Mouse (Mus musculus) neural tube, embryonic 14.5 days (tissue): ENCODE measurements at regions not wholly inside any gene's neighbourhood (a gene's known extent, or its start where the extent isn't known, plus 50 kb on each side); places are given as distances from the start of the nearest gene placed in this dataset.

Source experiments
- ATAC-seq: fragments of 200-750 bp; cut with Nextera tagmentation; 2 replicates; pipeline ENCODE4 v1.8.0; 2017; ENCODE audit warnings: low read depth, mild to moderate bottlenecking, moderate TSS enrichment, moderate library complexity
- H3K27ac ChIP-seq: fragments of 300-500 bp; sonication (generic); 2 replicates; pipeline ENCODE4 v1.5.1; 2014; ENCODE audit warnings: low read depth, mild to moderate bottlenecking, control low read depth, low read length, moderate library complexity, mixed read lengths
- H3K27me3 ChIP-seq: fragments of 300-500 bp; sonication (generic); 2 replicates; pipeline ENCODE4 v1.6.1; 2014; ENCODE audit warnings: low read length; ENCODE audit not compliant: control insufficient read depth, insufficient read depth
- H3K36me3 ChIP-seq: fragments of 300-500 bp; sonication (generic); 2 replicates; pipeline ENCODE4 v1.6.1; 2014; ENCODE audit warnings: low read length, mixed read lengths; ENCODE audit not compliant: control insufficient read depth, insufficient read depth
- H3K4me1 ChIP-seq: fragments of 300-500 bp; sonication (generic); 2 replicates; pipeline ENCODE4 v1.6.1; 2014; ENCODE audit warnings: low read length; ENCODE audit not compliant: control insufficient read depth, insufficient read depth
- H3K4me2 ChIP-seq: fragments of 300-500 bp; sonication (generic); 2 replicates; pipeline ENCODE4 v1.6.1; 2014; ENCODE audit warnings: mild to moderate bottlenecking, low read depth, low read length, control low read depth
- H3K4me3 ChIP-seq: fragments of 300-500 bp; sonication (generic); 2 replicates; pipeline ENCODE4 v1.5.1; 2014; ENCODE audit warnings: low read depth, low read length, control low read depth, mixed read lengths
- H3K9ac ChIP-seq: fragments of 300-500 bp; sonication (generic); replicated peaks from 2 replicates; pipeline ENCODE4 v1.6.1; 2014; ENCODE audit warnings: low read depth, mild to moderate bottlenecking, control low read depth, low read length, mixed read lengths
- H3K9me3 ChIP-seq: fragments of 300-500 bp; sonication (generic); 2 replicates; pipeline ENCODE4 v1.6.1; 2016; ENCODE audit warnings: low read length; ENCODE audit not compliant: control insufficient read depth
- WGBS: fragments of 180-500 bp; shearing (Covaris S2); extraction: QIAGEN DNeasy Blood & Tissue Kit; methylation state at CpG from one replicate; pipeline ENCODE4 v1.1.7; 2014; 5-methylcytosine and 5-hydroxymethylcytosine counted together

DNA sequence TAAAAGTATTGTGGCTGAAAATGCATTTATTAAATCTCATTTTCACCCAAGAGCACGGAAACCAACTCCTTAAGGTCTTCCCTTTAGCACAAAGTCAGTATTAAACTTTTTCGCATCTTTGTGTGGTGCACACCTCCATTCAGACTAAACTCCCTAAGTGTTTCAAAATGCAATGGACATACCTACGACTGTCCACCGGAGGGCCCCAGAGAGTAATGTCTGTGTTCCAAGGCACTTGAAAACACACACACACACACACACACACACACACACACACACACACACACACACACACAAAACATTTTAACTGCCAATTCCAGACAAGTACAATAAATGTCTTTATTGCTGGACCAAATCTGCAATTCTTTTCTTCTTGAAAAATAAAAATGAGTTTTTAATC lies 243.7 kb downstream of the Foxa2 start:
- Histone ChIP-seq H3K9me3 (no peaks in the 10 kb centered on the region), H3K27me3 (no peaks in the 10 kb centered on the region), H3K27ac (no peak overlapping the region), H3K9ac (no peak overlapping the region), H3K36me3 (no peaks in the 10 kb centered on the region), H3K4me3 (no peak overlapping the region), H3K4me2 (no peak overlapping the region), H3K4me1 (no peaks in the 10 kb centered on the region)
- ATAC-seq: no peak
- WGBS: 26% methylated on average over 4 of the region's 4 CpGs

DNA sequence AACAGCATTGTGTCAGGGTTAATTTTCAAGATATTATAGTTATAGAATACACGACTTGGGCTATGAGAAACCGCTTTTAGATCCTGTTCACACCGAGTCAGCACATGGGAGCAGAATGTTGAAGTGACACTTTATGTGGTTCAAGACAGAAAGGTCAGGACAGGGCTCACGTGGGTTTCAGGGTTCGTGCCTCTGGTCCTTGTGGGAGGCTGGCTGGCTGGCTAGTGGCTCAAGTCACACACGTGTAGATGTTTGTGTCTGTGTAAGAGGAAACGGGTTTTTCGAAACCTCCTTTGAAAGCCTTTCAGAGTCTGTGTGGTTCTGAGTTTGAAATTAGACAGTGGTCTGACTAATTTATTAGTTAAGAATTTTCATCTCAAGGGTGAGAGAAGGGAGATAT lies 255.3 kb downstream of the Foxa2 start:
- no peak for ATAC-seq
- no peaks in the 10 kb centered on the region for H3K4me1 ChIP-seq
- no peak overlapping the region for H3K27ac ChIP-seq
- no peaks in the 10 kb centered on the region for H3K9me3 ChIP-seq
- no peak overlapping the region for H3K4me3 ChIP-seq
- no peak overlapping the region for H3K9ac ChIP-seq
- H3K4me2 ChIP-seq: no peak overlapping the region
- H3K27me3 ChIP-seq: no peaks in the 10 kb centered on the region
- 85% methylated on average over 8 of the region's 8 CpGs for WGBS
- H3K36me3 ChIP-seq: no peaks in the 10 kb centered on the region

GRCm38 (mm10) chr2:147789877-147790276 lies 256.9 kb downstream of the Foxa2 start:
- H3K9me3 ChIP-seq: no peaks in the 10 kb centered on the region
- no peak overlapping the region for H3K4me2 ChIP-seq
- no peaks in the 10 kb centered on the region for H3K27me3 ChIP-seq
- no peak overlapping the region for H3K9ac ChIP-seq
- 100% methylated on average over 1 of the region's 1 CpGs for WGBS
- peak; percentile 56; the same call in 1 of the 2 replicates for ATAC-seq
- no peaks in the 10 kb centered on the region for H3K4me1 ChIP-seq
- H3K36me3 ChIP-seq: no peaks in the 10 kb centered on the region
- H3K27ac ChIP-seq: no peak overlapping the region
- no peak overlapping the region for H3K4me3 ChIP-seq

DNA sequence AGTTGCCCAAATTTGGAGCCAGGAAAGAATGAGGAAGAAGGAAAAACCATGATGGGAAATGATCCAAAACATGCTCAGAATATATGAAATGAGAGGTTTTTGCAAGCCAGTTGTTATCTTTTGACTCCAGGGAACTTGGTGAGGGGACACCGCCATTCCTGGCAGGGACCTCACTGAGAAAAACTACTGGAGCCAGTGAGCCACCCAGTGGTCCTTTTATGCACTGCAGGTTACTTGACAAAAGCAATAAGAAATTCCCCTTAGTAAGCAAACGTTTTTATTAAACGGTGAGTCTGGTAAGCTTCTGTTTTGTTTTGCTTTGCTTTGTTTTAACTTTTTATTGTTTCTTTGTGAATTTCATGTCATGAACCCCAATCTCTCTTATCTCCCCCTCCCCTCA lies 257.5 kb downstream of the Foxa2 start:
- Histone ChIP-seq H3K4me2 (no peak overlapping the region), H3K4me1 (no peaks in the 10 kb centered on the region), H3K36me3 (no peaks in the 10 kb centered on the region), H3K4me3 (no peak overlapping the region), H3K27me3 (no peaks in the 10 kb centered on the region), H3K9me3 (no peaks in the 10 kb centered on the region), H3K9ac (no peak overlapping the region), H3K27ac (no peak overlapping the region)
- 7% methylated on average over 3 of the region's 3 CpGs for WGBS
- ATAC-seq: no peak

DNA sequence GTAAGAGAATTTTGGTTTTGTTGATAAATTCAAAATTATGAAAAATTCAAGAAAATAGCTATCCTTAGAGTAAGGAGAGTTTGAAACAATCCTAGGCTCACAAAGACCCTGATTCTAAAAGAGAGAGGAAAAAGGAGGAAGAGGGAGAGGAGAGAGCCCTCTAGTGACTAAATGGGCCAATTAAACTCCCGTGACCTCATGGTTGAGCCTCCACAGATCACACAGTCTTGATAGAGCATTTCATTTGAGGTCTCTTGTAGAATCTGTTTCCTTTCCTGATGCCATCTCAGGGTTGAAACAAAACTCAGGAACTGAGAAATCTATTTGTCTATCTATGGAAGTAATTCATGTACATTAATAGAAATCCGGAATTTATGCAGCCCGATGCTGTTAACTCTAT lies 258.8 kb downstream of the Foxa2 start:
- ATAC-seq: no peak
- Histone ChIP-seq H3K36me3 (no peaks in the 10 kb centered on the region), H3K4me2 (no peak overlapping the region), H3K27me3 (no peaks in the 10 kb centered on the region), H3K4me3 (no peak overlapping the region), H3K4me1 (no peaks in the 10 kb centered on the region), H3K27ac (no peak overlapping the region), H3K9ac (no peak overlapping the region), H3K9me3 (no peaks in the 10 kb centered on the region)
- 75% methylated on average over 3 of the region's 3 CpGs for WGBS

- H3K27ac ChIP-seq: no peak overlapping the region
- H3K9ac ChIP-seq: no peak overlapping the region
- H3K4me3 ChIP-seq: no peak overlapping the region
- H3K9me3 ChIP-seq: no peaks in the 10 kb centered on the region
- H3K27me3 ChIP-seq: no peaks in the 10 kb centered on the region
- no peaks in the 10 kb centered on the region for H3K4me1 ChIP-seq
- no peak overlapping the region for H3K4me2 ChIP-seq
- H3K36me3 ChIP-seq: no peaks in the 10 kb centered on the region
- 73% methylated on average over 2 of the region's 2 CpGs for WGBS
- no peak for ATAC-seq
Measured at GRCm38 (mm10) chr2:147782496-147782895, 264.3 kb downstream of the Foxa2 start.

DNA sequence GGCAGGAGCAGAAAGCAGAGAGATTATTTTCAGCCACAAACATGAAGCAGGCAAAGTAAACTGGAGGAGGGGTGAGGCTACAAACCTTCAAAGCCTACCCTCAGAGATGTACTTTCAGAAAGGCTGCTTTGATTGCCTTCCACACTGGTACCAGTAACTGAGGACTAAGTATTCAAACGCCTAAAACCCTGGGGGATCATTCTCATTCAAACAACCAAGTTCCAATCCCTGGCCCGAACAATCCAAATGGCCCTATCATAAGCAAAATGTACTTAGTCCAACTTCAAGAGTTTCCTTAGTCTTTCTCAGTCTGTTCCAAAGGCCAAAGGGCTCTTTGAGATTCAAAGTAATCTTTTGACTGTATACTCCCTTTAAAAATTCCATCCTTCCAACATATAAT lies 270.5 kb downstream of the Foxa2 start:
- Histone ChIP-seq H3K9ac (no peak overlapping the region), H3K27me3 (no peaks in the 10 kb centered on the region), H3K4me1 (no peaks in the 10 kb centered on the region), H3K4me3 (no peak overlapping the region), H3K4me2 (no peak overlapping the region), H3K36me3 (no peaks in the 10 kb centered on the region), H3K27ac (no peak overlapping the region), H3K9me3 (no peaks in the 10 kb centered on the region)
- WGBS: 39% methylated on average over 2 of the region's 2 CpGs
- ATAC-seq: no peak

DNA sequence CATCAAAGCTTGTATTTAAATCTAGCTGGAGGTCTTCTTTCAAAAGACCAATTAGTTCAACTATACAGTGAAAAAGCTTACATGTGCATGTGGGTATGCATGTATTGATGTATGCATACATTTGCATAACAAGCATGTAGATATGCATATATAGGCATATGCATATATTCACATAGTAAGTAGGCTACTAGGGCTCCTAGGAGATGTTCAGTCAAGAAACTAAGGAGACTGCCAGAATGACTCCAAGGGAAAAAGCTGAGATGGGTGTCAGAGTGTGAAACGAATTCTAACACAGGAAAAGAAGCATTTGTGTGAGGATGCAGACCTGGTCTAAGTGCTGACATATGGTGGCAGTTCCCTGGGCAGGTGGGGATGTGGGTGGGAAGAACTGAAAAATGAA lies 274.2 kb downstream of the Foxa2 start:
- 65% methylated on average over 1 of the region's 1 CpGs for WGBS
- H3K27ac ChIP-seq: no peak overlapping the region
- no peak for ATAC-seq
- H3K4me3 ChIP-seq: no peak overlapping the region
- H3K4me1 ChIP-seq: no peaks in the 10 kb centered on the region
- no peak overlapping the region for H3K9ac ChIP-seq
- no peaks in the 10 kb centered on the region for H3K9me3 ChIP-seq
- H3K4me2 ChIP-seq: no peak overlapping the region
- no peaks in the 10 kb centered on the region for H3K36me3 ChIP-seq
- H3K27me3 ChIP-seq: no peaks in the 10 kb centered on the region

- no peaks in the 10 kb centered on the region for H3K4me1 ChIP-seq
- H3K36me3 ChIP-seq: no peaks in the 10 kb centered on the region
- H3K27me3 ChIP-seq: no peaks in the 10 kb centered on the region
- H3K9ac ChIP-seq: no peak overlapping the region
- ATAC-seq: no peak
- H3K27ac ChIP-seq: no peak overlapping the region
- H3K4me2 ChIP-seq: no peak overlapping the region
- H3K9me3 ChIP-seq: no peaks in the 10 kb centered on the region
- WGBS: 62% methylated on average over 2 of the region's 2 CpGs
- no peak overlapping the region for H3K4me3 ChIP-seq
Measured at GRCm38 (mm10) chr2:147753089-147753488, 293.7 kb downstream of the Foxa2 start.

- Histone ChIP-seq H3K27me3 (no peaks in the 10 kb centered on the region), H3K4me1 (no peaks in the 10 kb centered on the region), H3K4me2 (no peak overlapping the region), H3K4me3 (no peak overlapping the region), H3K9ac (no peak overlapping the region), H3K36me3 (no peaks in the 10 kb centered on the region), H3K27ac (no peak overlapping the region), H3K9me3 (no peaks in the 10 kb centered on the region)
- WGBS: 96% methylated on average over 3 of the region's 3 CpGs
- no peak for ATAC-seq
Measured at GRCm38 (mm10) chr2:147751831-147752230, 294.9 kb downstream of the Foxa2 start.
